Mouse (Mus musculus) lung, adult 2 months (tissue): ENCODE data around the gene Zfp804a.

ENCODE experiments used
- CTCF ChIP-seq: fragments of 200-500 bp; IDR thresholded peaks from 2 replicates; pipeline ENCODE4 v1.5.1; 2011; ENCODE audit warnings: mild to moderate bottlenecking, low read length, control low read depth; ENCODE audit not compliant: insufficient read depth
- POLR2A ChIP-seq: fragments of 200-500 bp; IDR thresholded peaks from 2 replicates; pipeline ENCODE4 v1.6.1; 2011; ENCODE audit warnings: low read depth, mild to moderate bottlenecking, control low read depth, low read length, borderline replicate concordance; ENCODE audit errors: extremely low read depth

GRCm38 (mm10) chr2:82054446-82054845 lies 1.4 kb downstream of the Zfp804a start:
- TF ChIP-seq POLR2A, result no peak
- no peak for TF ChIP-seq CTCF
